Mouse (Mus musculus) urinary bladder, adult 18-20 months (tissue): Measurements from ENCODE around the gene Cnnm4.

Experiments used
- DNase-seq, 2 experiments: peaks; one replicate each; pipeline ENCODE4 v3.0.0; 2022; ENCODE audit warnings: low spot score in 2 of 2, mixed read lengths in 2 of 2

Gene Cnnm4

GRCm38 (mm10) chr1:36471181-36472105 lies at the start of gene Cnnm4:
Cnnm4 (plus strand) TSS chr1:36471620.
- peak; percentile 71 to 77 for DNase-seq

GRCm38 (mm10) chr1:36429511-36429910 lies 41.9 kb upstream of the Cnnm4 start:
- DNase-seq, result no peak

GRCm38 (mm10) chr1:36432999-36433398 lies 38.4 kb upstream of the Cnnm4 start:
- DNase-seq, result no peak

GRCm38 (mm10) chr1:36433616-36434015 lies 37.8 kb upstream of the Cnnm4 start:
- DNase-seq, result no peak

- no peak for DNase-seq
Observed at GRCm38 (mm10) chr1:36435071-36435470, 36.3 kb upstream of the Cnnm4 start.

- DNase-seq, result no peak
Observed at GRCm38 (mm10) chr1:36436515-36436914, 34.9 kb upstream of the Cnnm4 start.

- DNase-seq, result no peak
Observed at GRCm38 (mm10) chr1:36437223-36437622, 34.2 kb upstream of the Cnnm4 start.

- DNase-seq, result peak in 1 of 2 experiments; percentile 22
Observed at GRCm38 (mm10) chr1:36441101-36441500, 30.3 kb upstream of the Cnnm4 start.

- peak; percentile 90 to 93 for DNase-seq
Observed at GRCm38 (mm10) chr1:36444471-36445464, 26.7 kb upstream of the Cnnm4 start, which contains the start of gene Lman2l. Lman2l (minus strand) TSS chr1:36445271.

- DNase-seq, result no peak
Observed at GRCm38 (mm10) chr1:36445508-36445907, 25.9 kb upstream of the Cnnm4 start.

- no peak for DNase-seq
Observed at GRCm38 (mm10) chr1:36446106-36446824, 25.2 kb upstream of the Cnnm4 start.

GRCm38 (mm10) chr1:36446841-36447240 lies 24.6 kb upstream of the Cnnm4 start:
- DNase-seq, result no peak

GRCm38 (mm10) chr1:36454055-36454815 lies 17.2 kb upstream of the Cnnm4 start:
- DNase-seq, result no peak

GRCm38 (mm10) chr1:36457388-36458014 lies 13.9 kb upstream of the Cnnm4 start:
- DNase-seq, result no peak

- DNase-seq, result no peak
Observed at GRCm38 (mm10) chr1:36458169-36458568, 13.3 kb upstream of the Cnnm4 start.

GRCm38 (mm10) chr1:36461829-36462228 lies 9.6 kb upstream of the Cnnm4 start:
- DNase-seq, result no peak

- no peak for DNase-seq
Observed at GRCm38 (mm10) chr1:36465641-36466160, 5.7 kb upstream of the Cnnm4 start.

- no peak for DNase-seq
Observed at GRCm38 (mm10) chr1:36467446-36467845, 4.0 kb upstream of the Cnnm4 start.

GRCm38 (mm10) chr1:36469811-36470444 lies 1.5 kb upstream of the Cnnm4 start:
- peak in 1 of 2 experiments; percentile 35 for DNase-seq

GRCm38 (mm10) chr1:36472106-36472440 lies 653 bp downstream of the Cnnm4 start:
- DNase-seq, result no peak
